Mouse (Mus musculus) lung, adult 2 months (tissue): Measurements from ENCODE around the gene Arhgap30.

ENCODE experiments used
- CTCF ChIP-seq: fragments of 200-500 bp; IDR thresholded peaks from 2 replicates; pipeline ENCODE4 v1.5.1; 2011; ENCODE audit warnings: mild to moderate bottlenecking, low read length, control low read depth; ENCODE audit not compliant: insufficient read depth
- POLR2A ChIP-seq: fragments of 200-500 bp; IDR thresholded peaks from 2 replicates; pipeline ENCODE4 v1.6.1; 2011; ENCODE audit warnings: low read depth, mild to moderate bottlenecking, control low read depth, low read length, borderline replicate concordance; ENCODE audit errors: extremely low read depth

- no peak for TF ChIP-seq POLR2A
- no peak for TF ChIP-seq CTCF
Observed at GRCm38 (mm10) chr1:171439072-171439471, 50.3 kb downstream of the Arhgap30 start.
